Mouse (Mus musculus) intestine, embryonic 16.5 days (tissue): ENCODE measurements around the gene Ppfia1. TPM values are rescaled to one million over a fixed set of nuclear protein-coding genes. Genes with fewer than 3 reads are reported as not detected.

ENCODE experiments used
- ATAC-seq: fragments of 200-750 bp; cut with Nextera tagmentation; 2 replicates; pipeline ENCODE4 v1.8.0; 2017; ENCODE audit warnings: moderate TSS enrichment, moderate library complexity
- H3K27ac ChIP-seq: fragments of 300-500 bp; sonication (generic); 2 replicates; pipeline ENCODE4 v1.5.1; 2014; ENCODE audit warnings: mild to moderate bottlenecking, low read length
- H3K27me3 ChIP-seq: fragments of 300-500 bp; sonication (generic); replicated peaks from 2 replicates; pipeline ENCODE4 v1.6.1; 2014; ENCODE audit warnings: low read length, control low read depth, mixed read lengths; ENCODE audit not compliant: control insufficient read depth, insufficient read depth
- H3K36me3 ChIP-seq: fragments of 300-500 bp; sonication (generic); 2 replicates; pipeline ENCODE4 v1.6.1; 2014; ENCODE audit warnings: low read length, control low read depth; ENCODE audit not compliant: control insufficient read depth, insufficient read depth
- H3K4me1 ChIP-seq: fragments of 300-500 bp; sonication (generic); 2 replicates; pipeline ENCODE4 v1.6.1; 2014; ENCODE audit warnings: low read length, control low read depth, mixed read lengths; ENCODE audit not compliant: control insufficient read depth, insufficient read depth
- H3K4me2 ChIP-seq: fragments of 300-500 bp; sonication (generic); 2 replicates; pipeline ENCODE4 v1.6.1; 2014; ENCODE audit warnings: low read depth, low read length, control low read depth
- H3K4me3 ChIP-seq: fragments of 300-500 bp; sonication (generic); 2 replicates; pipeline ENCODE4 v1.5.1; 2014; ENCODE audit warnings: mild to moderate bottlenecking, low read length
- H3K9ac ChIP-seq: fragments of 300-500 bp; sonication (generic); 2 replicates; pipeline ENCODE4 v1.6.1; 2014; ENCODE audit warnings: low read depth, low read length
- H3K9me3 ChIP-seq: fragments of 300-500 bp; sonication (generic); 2 replicates; pipeline ENCODE4 v1.6.1; 2016; ENCODE audit warnings: low read length, control low read depth; ENCODE audit not compliant: control insufficient read depth
- WGBS: fragments of 180-500 bp; shearing (Covaris S2); extraction: QIAGEN DNeasy Blood & Tissue Kit; methylation state at CpG from one replicate; pipeline ENCODE4 v1.1.7; 2014; 5-methylcytosine and 5-hydroxymethylcytosine counted together
- polyA plus RNA-seq: library from polyadenylated mRNA; unstranded; fragments of >200 nt; fragmentation: Nextera tagmentation; extraction: Ambion mirVana; gene quantifications from 2 replicates; pipeline ENCODE4 v1.2.1, GENCODE M21; 2015

The Ppfia1 gene
- polyA plus RNA-seq, 1 experiment from 2014 or later, result 13.8 TPM

DNA sequence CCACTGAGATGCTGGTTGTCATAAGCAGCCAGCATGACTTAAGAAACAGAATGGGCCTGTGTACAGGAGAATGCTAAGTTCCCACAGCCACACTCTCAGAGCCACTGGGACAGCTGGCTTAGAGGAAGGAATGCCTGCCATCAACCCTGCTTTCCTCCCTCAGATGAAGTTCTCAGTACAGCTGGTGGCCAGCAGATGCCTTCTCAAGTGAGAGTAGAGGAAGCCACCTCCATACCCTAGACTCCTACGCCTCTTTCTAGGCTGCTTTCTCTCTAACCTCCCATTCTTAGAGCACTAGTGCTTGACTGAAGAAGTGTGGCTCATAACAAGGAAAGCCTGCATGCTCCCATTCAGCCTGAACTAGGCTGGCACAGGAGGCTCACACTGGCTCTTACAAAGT is 74.0 kb downstream of the Ppfia1 start:
- Histone ChIP-seq H3K27ac (no peak overlapping the region), H3K4me2 (no peak overlapping the region), H3K36me3 (peaks cover 8% of the 10 kb centered on the region), H3K4me1 (no peaks in the 10 kb centered on the region), H3K9me3 (no peaks in the 10 kb centered on the region), H3K27me3 (no peaks in the 10 kb centered on the region), H3K9ac (no peak overlapping the region), H3K4me3 (no peak overlapping the region)
- 94% methylated on average over 1 of the region's 1 CpGs for WGBS
- no peak for ATAC-seq

DNA sequence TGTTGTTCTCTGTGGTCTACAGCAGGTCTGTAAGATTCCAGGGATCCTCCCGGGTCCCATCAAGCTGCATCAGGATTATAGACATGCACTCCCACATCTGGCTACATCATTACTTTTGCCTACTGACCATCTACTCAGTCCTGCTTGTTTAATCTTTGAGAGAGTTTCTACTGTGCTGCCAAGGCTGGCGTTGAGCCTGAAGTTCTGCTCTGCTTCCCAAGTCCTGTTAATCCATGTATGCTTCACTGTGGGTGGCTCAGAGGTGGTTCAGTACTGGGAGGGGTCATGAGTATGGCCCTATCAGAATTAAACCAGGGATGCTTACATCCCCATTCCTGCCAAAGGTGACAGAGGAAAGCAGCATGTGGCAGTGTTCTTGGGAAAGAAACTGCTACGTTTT is 77.8 kb downstream of the Ppfia1 start:
- no peak overlapping the region for H3K27ac ChIP-seq
- H3K4me2 ChIP-seq, result no peak overlapping the region
- H3K4me3 ChIP-seq, result no peak overlapping the region
- H3K27me3 ChIP-seq, result no peaks in the 10 kb centered on the region
- 0 out of 2 replicates have a peak, but pooled peaks cover 5% of the 10 kb centered on the region for H3K4me1 ChIP-seq
- H3K9ac ChIP-seq, result no peak overlapping the region
- WGBS, result 95% methylated on average over 3 of the region's 3 CpGs
- H3K9me3 ChIP-seq, result no peaks in the 10 kb centered on the region
- H3K36me3 ChIP-seq, result peaks cover 3% of the 10 kb centered on the region; the same call in 1 of the 2 replicates
- no peak for ATAC-seq

DNA sequence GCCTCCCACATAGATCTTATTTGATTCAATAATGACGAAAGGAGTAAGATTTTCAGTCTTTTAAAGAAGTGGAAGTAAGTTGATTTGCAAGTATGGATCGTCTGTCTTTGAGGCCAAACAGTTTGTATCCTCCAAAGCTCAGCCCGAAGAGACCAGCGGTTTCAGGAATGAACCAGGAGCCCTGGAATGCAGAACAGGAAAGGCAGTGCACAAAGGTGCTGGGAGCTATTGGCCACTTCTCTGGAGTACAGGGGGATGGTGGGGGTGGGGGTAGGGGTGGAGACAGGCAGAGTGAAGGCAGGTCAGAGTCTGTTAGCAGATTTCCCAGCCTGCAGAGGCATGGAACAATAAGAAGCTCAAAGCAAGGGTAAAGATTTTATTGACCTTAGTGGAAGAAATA is 80.0 kb downstream of the Ppfia1 start:
- Histone ChIP-seq H3K36me3 (0 out of 2 replicates have a peak, but pooled peaks cover 3% of the 10 kb centered on the region), H3K4me2 (no peak overlapping the region), H3K4me1 (peaks cover 19% of the 10 kb centered on the region), H3K27ac (no peak overlapping the region), H3K27me3 (no peaks in the 10 kb centered on the region), H3K9me3 (no peaks in the 10 kb centered on the region), H3K4me3 (no peak overlapping the region), H3K9ac (no peak overlapping the region)
- no peak for ATAC-seq
- WGBS, result 43% methylated on average over 4 of the region's 4 CpGs

DNA sequence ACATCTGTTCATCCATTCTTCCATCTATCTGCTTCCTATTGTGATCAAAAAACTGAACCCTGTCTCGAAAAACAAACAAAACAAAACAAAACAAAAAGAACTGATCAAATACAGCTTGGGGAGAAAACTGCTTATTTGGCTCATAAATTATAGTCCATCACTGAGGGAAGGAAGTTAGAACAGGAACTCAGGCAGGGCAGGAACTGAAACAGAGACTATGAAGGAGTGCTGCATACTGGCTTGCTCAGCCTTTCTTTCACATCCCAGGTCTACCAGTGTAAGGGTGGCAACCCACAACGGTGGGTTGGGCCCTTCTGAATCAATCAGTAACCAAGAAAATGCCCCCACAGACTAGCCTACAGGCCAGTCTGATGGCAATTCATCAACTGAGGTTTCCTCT is 82.4 kb downstream of the Ppfia1 start:
- Histone ChIP-seq H3K4me3 (peak overlapping the region; percentile 78), H3K4me1 (peaks cover 23% of the 10 kb centered on the region), H3K27me3 (no peaks in the 10 kb centered on the region), H3K9me3 (no peaks in the 10 kb centered on the region), H3K4me2 (peak overlapping the region; percentile 81), H3K9ac (peak overlapping the region; percentile 94), H3K27ac (peak overlapping the region; percentile 87), H3K36me3 (0 out of 2 replicates have a peak, but pooled peaks cover 3% of the 10 kb centered on the region)
- 66% methylated on average over 2 of the region's 2 CpGs for WGBS
- no peak for ATAC-seq

DNA sequence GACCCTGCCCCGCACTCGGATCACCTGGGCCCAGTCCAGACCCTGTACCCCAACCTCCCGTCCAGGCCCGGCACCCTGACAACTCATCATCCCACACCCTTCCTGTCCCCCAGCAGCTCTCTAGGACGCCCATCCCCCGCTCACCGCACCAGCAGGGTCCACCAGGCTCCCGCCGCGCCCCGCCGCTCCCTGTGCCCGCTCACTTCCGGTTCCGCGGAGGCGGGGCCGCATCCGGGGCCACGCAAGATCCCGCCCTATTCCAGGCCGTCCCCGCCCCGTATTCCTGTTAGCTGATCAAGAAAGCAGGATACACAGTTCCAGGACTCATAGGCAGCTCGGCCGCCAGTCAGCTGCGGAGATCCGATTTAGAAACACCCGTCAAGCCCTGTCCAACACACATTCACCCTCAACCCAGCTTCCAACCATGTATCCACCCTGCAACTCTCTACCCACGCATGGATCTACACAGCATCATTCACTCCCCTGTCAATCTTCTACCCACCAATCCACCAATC is 82.9 kb downstream of the Ppfia1 start, which contains the start of gene Cttn:
Cttn (minus strand) TSS at position 465 of the 515 bp plus-strand sequence.
- Histone ChIP-seq H3K4me3 (peak within 1 kb of the TSS; percentile 78), H3K9me3 (no peaks in the 10 kb centered on the region), H3K27me3 (no peaks in the 10 kb centered on the region), H3K36me3 (peaks cover 6% of the 10 kb centered on the region; the same call in 1 of the 2 replicates), H3K4me1 (peaks cover 23% of the 10 kb centered on the region), H3K4me2 (peak within 1 kb of the TSS; percentile 81), H3K27ac (peak within 1 kb of the TSS; percentile 87), H3K9ac (peak within 1 kb of the TSS; percentile 94)
- under 1% methylated on average over 30 of the region's 30 CpGs for WGBS
- ATAC-seq, result peak; percentile 96

DNA sequence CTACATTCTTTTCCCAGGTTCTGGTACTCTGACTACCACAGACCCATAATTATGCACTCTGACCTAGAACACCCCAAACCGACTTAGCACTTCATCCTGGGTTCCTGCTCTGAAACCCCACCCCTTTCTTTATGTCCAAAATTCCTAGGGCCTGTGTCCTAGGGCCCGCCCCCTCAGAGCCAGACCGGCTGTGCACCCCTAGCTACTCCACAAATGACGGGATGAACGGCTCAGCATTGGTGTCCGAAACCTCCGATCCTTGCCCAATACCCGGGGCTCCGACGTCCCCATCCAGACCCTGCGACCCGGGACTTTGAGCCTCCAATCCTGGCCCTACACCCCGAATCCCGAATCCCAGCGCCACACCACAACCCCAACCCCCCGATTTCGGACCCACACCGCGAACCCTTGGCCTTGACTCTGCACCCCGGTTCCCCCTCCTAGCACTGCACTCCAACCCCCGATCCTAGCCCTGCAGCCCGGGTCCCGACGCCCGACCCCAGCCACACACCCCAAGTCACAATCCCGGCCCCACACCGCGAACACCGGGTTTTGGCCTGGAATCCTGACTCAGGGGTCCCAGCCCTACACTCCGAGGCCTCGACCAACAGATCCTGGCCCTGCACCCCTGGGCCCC is 83.5 kb downstream of the Ppfia1 start:
- ATAC-seq, result peak; percentile 31; the same call in 1 of the 2 replicates
- 1% methylated on average over 31 of the region's 31 CpGs for WGBS

DNA sequence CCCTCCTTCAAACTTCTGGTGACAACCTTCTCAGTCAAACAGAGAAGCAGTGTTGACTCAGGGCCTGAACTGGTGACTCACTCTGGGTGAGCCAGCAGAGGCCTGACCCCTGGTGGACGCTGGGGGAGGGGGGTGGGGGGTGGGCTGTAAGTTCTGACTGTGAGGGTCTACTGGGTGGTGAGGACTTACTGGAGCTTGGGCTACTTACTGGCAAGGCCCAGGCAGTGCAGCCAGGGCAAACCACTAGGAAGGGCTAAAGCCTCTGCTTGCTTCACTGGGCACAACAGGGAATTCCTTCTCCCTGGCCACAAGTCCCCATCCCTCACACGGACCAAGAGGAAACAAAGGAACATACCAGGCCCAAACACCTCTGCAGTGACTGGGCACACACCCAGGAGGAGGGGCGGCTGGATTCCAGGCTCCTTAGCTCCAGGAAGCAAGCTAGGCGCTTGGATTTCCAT is 84.3 kb downstream of the Ppfia1 start:
- H3K4me1 ChIP-seq, result peaks cover 23% of the 10 kb centered on the region
- no peaks in the 10 kb centered on the region for H3K27me3 ChIP-seq
- peak overlapping the region; percentile 72 for H3K4me2 ChIP-seq
- peaks cover 7% of the 10 kb centered on the region; the same call in 1 of the 2 replicates for H3K36me3 ChIP-seq
- peak overlapping the region; percentile 87 for H3K27ac ChIP-seq
- peak overlapping the region; percentile 78 for H3K4me3 ChIP-seq
- 0 out of 2 replicates have a peak, but pooled peaks have one; percentile 25 for ATAC-seq
- H3K9me3 ChIP-seq, result no peaks in the 10 kb centered on the region
- H3K9ac ChIP-seq, result peak overlapping the region; percentile 94
- 14% methylated on average over 4 of the region's 4 CpGs for WGBS

More for the DNA sequence above, 83.5 kb downstream of the Ppfia1 start:
- Histone ChIP-seq H3K9ac (peak overlapping the region; percentile 94), H3K9me3 (no peaks in the 10 kb centered on the region), H3K36me3 (peaks cover 7% of the 10 kb centered on the region; the same call in 1 of the 2 replicates), H3K4me1 (peaks cover 23% of the 10 kb centered on the region), H3K27ac (peak overlapping the region; percentile 87), H3K27me3 (no peaks in the 10 kb centered on the region), H3K4me2 (peak overlapping the region; percentile 72), H3K4me3 (peak overlapping the region; percentile 78)

DNA sequence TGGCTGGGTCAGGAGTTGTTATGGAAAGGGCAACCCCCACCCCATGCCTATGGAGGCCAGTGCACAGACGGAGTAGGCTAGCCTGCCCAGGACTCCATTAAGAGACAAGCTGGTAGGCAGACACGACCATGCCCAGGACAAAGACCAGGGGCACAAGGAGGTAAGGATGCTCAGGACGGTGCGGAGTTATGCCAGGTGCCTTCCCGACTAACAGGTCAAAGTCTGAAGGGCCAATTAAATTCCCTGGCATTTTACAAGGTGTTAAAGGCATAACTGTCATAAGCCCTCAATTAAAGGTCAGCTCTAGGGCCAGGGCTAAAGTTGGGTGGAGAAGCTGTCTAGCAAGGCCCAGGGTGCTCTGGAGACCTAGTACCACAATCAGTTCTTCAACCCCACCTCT is 84.8 kb downstream of the Ppfia1 start:
- peak overlapping the region; percentile 87; the same call in 1 of the 2 replicates for H3K27ac ChIP-seq
- ATAC-seq, result 0 out of 2 replicates have a peak, but pooled peaks have one; percentile 2
- peak overlapping the region; percentile 94; the same call in 1 of the 2 replicates for H3K9ac ChIP-seq
- H3K4me3 ChIP-seq, result peak overlapping the region; percentile 78; the same call in 1 of the 2 replicates
- no peaks in the 10 kb centered on the region for H3K27me3 ChIP-seq
- peaks cover 7% of the 10 kb centered on the region; the same call in 1 of the 2 replicates for H3K36me3 ChIP-seq
- 66% methylated on average over 5 of the region's 5 CpGs for WGBS
- H3K4me2 ChIP-seq, result peak overlapping the region; percentile 72
- peaks cover 23% of the 10 kb centered on the region for H3K4me1 ChIP-seq
- no peaks in the 10 kb centered on the region for H3K9me3 ChIP-seq

DNA sequence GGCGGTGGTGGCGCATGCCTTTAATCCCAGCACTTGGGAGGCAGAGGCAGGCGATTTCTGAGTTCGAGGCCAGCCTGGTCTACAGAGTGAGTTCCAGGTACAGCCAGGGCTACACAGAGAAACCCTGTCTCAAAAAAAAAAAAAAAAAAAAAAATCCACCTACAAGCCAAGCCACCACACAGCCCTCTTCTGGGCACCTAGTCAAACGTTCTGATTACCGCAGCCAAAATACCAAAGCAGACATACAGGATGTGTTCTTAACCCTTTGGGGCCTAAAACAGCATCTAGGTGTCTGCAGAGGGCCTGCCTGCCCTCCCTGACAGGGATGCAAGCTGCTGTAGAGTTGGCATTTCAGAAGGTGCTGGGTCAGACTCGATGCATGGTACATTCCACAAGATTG is 91.0 kb downstream of the Ppfia1 start:
- H3K9ac ChIP-seq, result no peak overlapping the region
- no peak overlapping the region for H3K4me2 ChIP-seq
- no peak for ATAC-seq
- no peak overlapping the region for H3K4me3 ChIP-seq
- H3K27ac ChIP-seq, result no peak overlapping the region
- no peaks in the 10 kb centered on the region for H3K9me3 ChIP-seq
- H3K36me3 ChIP-seq, result peaks cover 35% of the 10 kb centered on the region
- 80% methylated on average over 7 of the region's 7 CpGs for WGBS
- H3K4me1 ChIP-seq, result no peaks in the 10 kb centered on the region
- H3K27me3 ChIP-seq, result no peaks in the 10 kb centered on the region
